Mouse (Mus musculus): ENCODE data around the gene Capzb. TPM values are rescaled to one million over a fixed set of nuclear protein-coding genes. Genes with fewer than 3 reads are reported as not detected.

Gene Capzb
- total RNA-seq, 1 experiment from 2014 or later, result 348 TPM

- no peak for ATAC-seq (replicated peaks; ENCODE audit: insufficient number of reproducible peaks, low FRiP score, low TSS enrichment, poor library complexity, severe bottlenecking)
Observed at GRCm38 (mm10) chr4:139229271-139229670, 36.6 kb downstream of the Capzb start.

DNA sequence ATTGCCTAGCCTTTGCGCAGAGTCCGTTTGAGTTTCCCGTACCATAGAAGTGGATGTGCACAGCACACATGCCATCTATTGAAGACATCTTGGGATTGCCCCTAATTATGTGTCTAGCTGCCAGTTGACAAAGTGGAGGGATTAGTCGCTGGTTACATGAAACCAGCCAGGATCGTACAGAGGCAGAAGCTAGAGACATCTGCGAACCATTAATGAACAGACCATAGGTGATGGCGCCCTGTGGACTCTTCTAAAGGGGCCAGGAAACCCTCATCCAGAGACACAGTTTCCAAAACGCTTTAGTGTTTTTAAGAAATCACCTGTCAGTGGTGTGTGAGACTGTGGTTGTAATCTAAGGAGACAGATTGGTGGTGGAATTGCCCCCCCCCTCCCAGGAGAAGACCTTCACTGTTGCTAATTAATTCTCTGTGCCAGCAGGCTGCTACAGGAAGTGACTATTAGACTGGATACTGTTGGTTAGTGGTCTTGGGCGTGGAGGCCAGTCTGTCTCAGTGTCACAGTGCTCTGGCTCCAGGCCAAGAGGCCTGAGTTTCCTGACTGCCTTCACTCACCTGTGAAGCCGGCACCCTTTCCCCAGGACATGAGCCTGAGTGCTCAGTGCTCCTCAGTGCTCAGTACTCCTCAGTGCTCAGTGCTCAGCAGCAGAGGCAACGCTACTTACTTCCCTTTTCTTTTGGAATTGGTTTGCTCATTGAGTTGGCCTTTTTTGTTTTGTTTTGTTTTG, 37.8 kb downstream of the Capzb start:
- ATAC-seq (replicated peaks; ENCODE audit: insufficient number of reproducible peaks, low FRiP score, low TSS enrichment, poor library complexity, severe bottlenecking), result 0 out of 2 replicates have a peak, but pooled peaks have one; percentile 21

- ATAC-seq (replicated peaks; ENCODE audit: insufficient number of reproducible peaks, low FRiP score, low TSS enrichment, poor library complexity, severe bottlenecking), result no peak
Observed at GRCm38 (mm10) chr4:139231163-139231562, 38.5 kb downstream of the Capzb start.

GRCm38 (mm10) chr4:139232479-139233145, 39.9 kb downstream of the Capzb start:
- ATAC-seq (replicated peaks; ENCODE audit: insufficient number of reproducible peaks, low FRiP score, low TSS enrichment, poor library complexity, severe bottlenecking), result peak; percentile 40; the same call in 1 of the 2 replicates

DNA sequence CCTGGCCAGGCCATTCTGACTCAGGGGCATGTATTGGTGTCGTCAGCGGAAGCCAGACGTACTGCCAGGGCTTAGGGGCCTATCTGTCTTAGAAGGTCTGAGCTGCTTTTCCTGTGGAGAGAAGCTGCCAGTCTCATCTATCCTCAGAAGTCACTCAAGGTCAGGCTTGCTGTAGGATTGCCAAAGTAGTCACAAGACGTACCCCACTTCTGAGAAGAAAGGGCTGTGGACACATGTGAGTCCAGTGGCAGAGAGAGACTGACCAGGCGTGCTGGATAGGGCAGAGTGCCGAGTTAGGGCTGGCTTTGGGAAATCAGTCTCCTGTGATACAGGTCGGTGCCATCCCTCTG, 40.4 kb downstream of the Capzb start:
- ATAC-seq (replicated peaks; ENCODE audit: insufficient number of reproducible peaks, low FRiP score, low TSS enrichment, poor library complexity, severe bottlenecking), result no peak

DNA sequence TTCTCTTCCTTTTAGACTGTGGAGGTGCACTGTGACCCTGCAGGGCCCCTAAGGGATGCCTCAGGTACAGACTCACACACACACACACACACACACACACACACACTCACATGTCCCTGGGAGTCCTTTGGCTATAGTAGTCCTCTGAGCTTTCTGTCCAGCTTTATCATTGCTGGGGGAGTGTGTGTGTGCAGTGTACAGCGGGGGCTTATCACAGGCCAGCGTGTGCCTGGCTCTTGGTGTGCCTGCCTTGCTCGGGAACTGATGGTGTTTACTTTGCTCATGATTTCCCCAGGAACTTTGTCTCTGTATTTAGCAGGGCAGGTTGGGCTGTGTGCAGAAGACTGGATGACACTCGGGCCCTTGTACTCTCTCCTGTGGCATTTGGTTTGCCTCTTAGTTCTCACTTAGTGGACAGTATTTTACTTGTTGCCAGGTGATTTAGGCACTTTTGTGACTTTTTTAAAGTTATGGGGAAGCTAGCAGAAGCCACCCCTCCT, 41.1 kb downstream of the Capzb start:
- ATAC-seq (replicated peaks; ENCODE audit: insufficient number of reproducible peaks, low FRiP score, low TSS enrichment, poor library complexity, severe bottlenecking), result no peak

GRCm38 (mm10) chr4:139234261-139234660, 41.6 kb downstream of the Capzb start:
- ATAC-seq (replicated peaks; ENCODE audit: insufficient number of reproducible peaks, low FRiP score, low TSS enrichment, poor library complexity, severe bottlenecking), result no peak

DNA sequence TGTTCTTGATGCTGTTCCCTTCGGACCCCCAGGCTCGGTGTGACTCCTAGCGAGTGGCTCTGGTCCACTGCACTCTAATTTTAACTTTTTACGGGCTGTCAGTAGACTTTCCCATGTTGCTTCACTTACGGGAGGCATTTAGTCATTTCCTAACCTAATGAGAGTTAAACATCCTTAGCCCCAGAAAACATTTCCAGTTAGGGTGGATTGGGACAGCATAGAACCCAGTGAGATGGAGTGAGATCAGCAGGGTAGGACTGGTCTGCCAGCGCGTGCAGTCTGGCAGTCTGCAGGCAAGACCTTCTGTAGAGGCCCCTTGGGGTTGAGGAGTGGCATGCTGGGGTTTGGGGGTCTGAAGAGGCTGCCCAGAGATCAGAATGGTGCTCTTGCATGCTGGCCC, 42.9 kb downstream of the Capzb start:
- ATAC-seq (replicated peaks; ENCODE audit: insufficient number of reproducible peaks, low FRiP score, low TSS enrichment, poor library complexity, severe bottlenecking), result no peak

DNA sequence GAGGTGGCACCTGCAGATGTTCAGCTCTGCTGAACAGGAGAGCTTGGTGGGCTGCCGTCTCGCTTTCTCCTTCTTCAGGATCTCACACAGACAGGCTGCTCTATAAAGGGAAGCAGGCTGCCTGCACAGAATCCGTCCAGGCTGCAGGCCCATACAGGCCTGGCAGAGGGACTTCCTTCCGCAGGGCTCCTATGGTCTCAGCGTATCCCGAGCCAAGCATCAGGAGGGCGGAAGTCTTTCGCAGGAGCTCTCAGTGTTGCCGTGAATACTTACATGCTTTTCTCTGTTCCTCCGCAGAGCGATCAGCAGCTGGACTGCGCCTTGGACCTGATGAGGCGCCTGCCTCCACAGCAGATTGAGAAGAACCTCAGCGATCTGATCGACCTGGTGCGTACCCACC, 45.9 kb downstream of the Capzb start:
- no peak for ATAC-seq (replicated peaks; ENCODE audit: insufficient number of reproducible peaks, low FRiP score, low TSS enrichment, poor library complexity, severe bottlenecking)

- ATAC-seq (replicated peaks; ENCODE audit: insufficient number of reproducible peaks, low FRiP score, low TSS enrichment, poor library complexity, severe bottlenecking), result no peak
Observed at GRCm38 (mm10) chr4:139240334-139240733, 47.6 kb downstream of the Capzb start.

GRCm38 (mm10) chr4:139241678-139242606, 49.2 kb downstream of the Capzb start:
- no peak for ATAC-seq (replicated peaks; ENCODE audit: insufficient number of reproducible peaks, low FRiP score, low TSS enrichment, poor library complexity, severe bottlenecking)

- no peak for ATAC-seq (replicated peaks; ENCODE audit: insufficient number of reproducible peaks, low FRiP score, low TSS enrichment, poor library complexity, severe bottlenecking)
Observed at GRCm38 (mm10) chr4:139242607-139242955, 49.9 kb downstream of the Capzb start.

- no peak for ATAC-seq (replicated peaks; ENCODE audit: insufficient number of reproducible peaks, low FRiP score, low TSS enrichment, poor library complexity, severe bottlenecking)
Observed at GRCm38 (mm10) chr4:139244176-139244575, 51.5 kb downstream of the Capzb start.

- no peak for ATAC-seq (replicated peaks; ENCODE audit: insufficient number of reproducible peaks, low FRiP score, low TSS enrichment, poor library complexity, severe bottlenecking)
Observed at GRCm38 (mm10) chr4:139244766-139245165, 52.1 kb downstream of the Capzb start.

DNA sequence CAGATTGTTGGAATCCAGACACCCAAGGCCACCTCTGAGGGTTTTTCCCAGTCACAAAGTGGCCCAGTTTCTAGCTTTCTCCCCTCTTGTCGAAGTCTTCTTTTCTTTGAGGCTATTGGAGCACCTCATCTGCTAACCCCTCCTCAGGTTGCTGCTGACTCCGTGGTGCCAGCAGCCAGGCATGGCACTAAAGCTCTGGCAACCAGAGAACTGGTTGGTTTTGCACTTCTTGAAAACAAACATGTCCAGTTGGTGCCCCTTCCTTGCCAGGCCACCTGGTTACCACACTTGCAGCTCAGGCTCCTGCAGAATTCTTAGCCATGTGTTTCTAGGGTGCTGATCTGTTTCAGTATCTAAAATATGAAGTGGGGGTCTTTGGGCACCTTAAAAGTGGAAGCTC, 52.8 kb downstream of the Capzb start:
- ATAC-seq (replicated peaks; ENCODE audit: insufficient number of reproducible peaks, low FRiP score, low TSS enrichment, poor library complexity, severe bottlenecking), result no peak

DNA sequence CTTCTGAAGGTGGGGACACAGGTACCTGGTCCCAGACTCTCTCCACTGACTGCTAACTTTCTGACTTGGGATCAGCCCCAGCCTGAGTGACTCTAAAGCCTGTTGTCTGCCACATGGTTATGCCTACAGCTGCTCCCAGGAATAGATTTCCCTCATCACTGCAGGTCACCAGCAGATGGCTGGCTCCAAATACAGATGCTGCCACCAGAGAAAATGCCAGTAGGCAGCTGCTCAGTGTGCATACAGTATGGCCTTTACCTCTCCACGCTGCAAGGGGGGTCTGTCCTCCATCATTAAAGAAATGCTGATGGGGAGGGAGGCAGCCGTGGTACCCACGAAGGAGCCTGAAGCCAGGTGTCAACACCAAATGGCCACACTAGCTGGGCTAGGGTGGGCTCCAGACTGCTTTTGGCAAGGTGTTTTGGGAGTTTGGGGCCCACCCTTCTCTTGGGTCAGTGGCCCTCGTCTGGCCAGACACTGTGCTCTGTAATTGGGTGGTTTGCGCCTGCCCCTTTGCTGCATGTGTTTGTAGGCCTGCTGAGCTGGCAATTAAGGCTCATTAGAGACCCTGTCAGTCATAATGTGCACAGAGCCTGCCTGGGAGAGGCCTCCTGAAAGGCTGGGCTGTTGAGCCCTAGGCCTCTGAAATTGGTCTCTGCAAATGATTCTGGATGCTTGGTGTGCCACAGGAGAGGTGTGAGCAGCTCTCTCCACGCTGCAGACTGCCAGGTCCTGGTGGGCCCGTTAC, 53.6 kb downstream of the Capzb start:
- no peak for ATAC-seq (replicated peaks; ENCODE audit: insufficient number of reproducible peaks, low FRiP score, low TSS enrichment, poor library complexity, severe bottlenecking)

GRCm38 (mm10) chr4:139247966-139248365, 55.3 kb downstream of the Capzb start:
- no peak for ATAC-seq (replicated peaks; ENCODE audit: insufficient number of reproducible peaks, low FRiP score, low TSS enrichment, poor library complexity, severe bottlenecking)

DNA sequence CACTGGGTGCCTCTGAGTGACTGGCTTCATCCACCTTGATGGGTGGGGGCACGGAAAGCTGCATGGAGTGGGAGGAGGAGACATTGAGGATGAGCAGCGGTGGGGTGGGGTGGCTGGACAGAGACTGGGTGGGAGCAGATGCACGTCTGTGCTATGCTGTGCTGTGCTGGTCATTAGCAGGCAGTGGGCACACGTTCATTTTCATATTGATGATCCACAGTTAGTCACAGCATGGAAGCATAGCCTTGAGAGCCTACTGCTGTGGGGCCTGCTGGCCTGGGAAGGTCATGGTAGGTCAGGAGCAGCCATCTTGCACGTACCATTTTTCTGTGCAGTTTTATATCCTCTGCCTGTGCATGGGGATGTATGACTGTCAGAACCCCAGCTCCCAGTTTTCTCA, 56.0 kb downstream of the Capzb start:
- ATAC-seq (replicated peaks; ENCODE audit: insufficient number of reproducible peaks, low FRiP score, low TSS enrichment, poor library complexity, severe bottlenecking), result no peak

GRCm38 (mm10) chr4:139250043-139250442, 57.3 kb downstream of the Capzb start:
- ATAC-seq (replicated peaks; ENCODE audit: insufficient number of reproducible peaks, low FRiP score, low TSS enrichment, poor library complexity, severe bottlenecking), result no peak
